Mouse (Mus musculus) brain, adult 2 months (tissue): Measurements from ENCODE around the gene Mthfd1l.
"Not testable (repeated sequence)": the region's sequence is repeated elsewhere in the genome, so short reads cannot be mapped to it uniquely, and the experiment has no call there.

ENCODE experiments used
- DNase-seq: peaks from one replicate; pipeline ENCODE4 v3.0.0; 2011; ENCODE audit warnings: low read depth, low spot score

Gene Mthfd1l

GRCm38 (mm10) chr10:4041691-4042090 is 68.8 kb downstream of the Mthfd1l start:
- DNase-seq = peak; percentile 82

DNA sequence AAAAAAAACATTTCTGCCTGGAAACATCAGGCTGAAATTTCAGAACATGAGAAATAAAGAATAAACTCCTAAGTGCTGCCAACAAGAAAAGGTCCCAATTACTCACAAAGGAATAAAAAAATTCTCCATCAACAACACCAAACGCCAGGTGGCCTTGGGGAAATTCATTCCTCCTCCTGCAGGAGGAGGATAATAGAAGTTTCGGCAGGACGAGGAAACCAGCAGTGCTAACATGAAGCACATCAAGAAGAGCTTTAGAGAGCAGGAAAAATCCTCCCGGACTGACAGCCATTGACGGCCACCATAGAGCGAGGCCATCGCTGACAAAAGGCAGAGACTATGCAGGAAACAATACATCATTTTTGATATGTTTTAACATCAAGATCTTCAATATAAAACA is 71.5 kb downstream of the Mthfd1l start:
- peak; percentile 17 for DNase-seq

DNA sequence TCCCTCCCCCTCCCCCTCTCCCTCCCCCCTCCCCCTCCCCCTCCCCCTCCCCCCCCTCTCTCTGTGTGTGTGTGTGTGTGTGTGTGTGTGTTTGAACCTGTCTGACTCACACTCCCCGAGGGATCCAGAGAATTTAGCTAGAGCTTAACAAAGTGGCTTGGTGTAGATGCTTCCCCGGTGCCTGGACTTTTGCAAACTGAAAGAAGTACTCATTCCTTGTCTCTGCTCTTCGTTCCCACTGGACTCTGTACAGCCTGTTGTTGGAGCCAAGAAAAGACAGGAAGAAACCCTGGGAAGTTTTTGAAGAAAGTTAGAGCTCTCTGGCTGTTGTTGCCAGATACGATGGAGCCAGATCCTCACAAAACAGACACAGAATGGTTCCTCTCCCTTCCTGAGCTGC is 73.6 kb downstream of the Mthfd1l start:
- DNase-seq = peak; percentile 10

DNA sequence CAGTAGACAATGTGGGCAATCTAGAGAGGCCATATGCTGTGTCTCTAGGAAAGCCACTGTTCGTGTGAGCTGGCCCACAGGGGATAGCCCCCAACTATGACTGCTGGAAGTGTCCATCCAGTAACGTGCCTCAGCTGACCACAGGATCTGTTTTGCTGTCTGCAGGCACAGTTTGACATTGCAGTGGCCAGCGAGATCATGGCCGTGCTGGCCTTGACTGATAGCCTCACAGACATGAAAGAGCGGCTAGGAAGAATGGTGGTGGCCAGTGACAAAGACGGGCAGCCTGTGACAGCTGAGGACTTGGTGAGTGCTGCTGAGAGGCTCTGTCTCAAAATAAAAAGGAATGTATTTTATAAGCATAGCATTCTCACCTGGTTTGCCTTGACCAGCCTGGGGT is 74.7 kb downstream of the Mthfd1l start:
- DNase-seq = no peak

GRCm38 (mm10) chr10:4050236-4050635 is 77.3 kb downstream of the Mthfd1l start:
- no peak for DNase-seq

GRCm38 (mm10) chr10:4052711-4053110 is 79.8 kb downstream of the Mthfd1l start:
- DNase-seq = peak; percentile 9

DNA sequence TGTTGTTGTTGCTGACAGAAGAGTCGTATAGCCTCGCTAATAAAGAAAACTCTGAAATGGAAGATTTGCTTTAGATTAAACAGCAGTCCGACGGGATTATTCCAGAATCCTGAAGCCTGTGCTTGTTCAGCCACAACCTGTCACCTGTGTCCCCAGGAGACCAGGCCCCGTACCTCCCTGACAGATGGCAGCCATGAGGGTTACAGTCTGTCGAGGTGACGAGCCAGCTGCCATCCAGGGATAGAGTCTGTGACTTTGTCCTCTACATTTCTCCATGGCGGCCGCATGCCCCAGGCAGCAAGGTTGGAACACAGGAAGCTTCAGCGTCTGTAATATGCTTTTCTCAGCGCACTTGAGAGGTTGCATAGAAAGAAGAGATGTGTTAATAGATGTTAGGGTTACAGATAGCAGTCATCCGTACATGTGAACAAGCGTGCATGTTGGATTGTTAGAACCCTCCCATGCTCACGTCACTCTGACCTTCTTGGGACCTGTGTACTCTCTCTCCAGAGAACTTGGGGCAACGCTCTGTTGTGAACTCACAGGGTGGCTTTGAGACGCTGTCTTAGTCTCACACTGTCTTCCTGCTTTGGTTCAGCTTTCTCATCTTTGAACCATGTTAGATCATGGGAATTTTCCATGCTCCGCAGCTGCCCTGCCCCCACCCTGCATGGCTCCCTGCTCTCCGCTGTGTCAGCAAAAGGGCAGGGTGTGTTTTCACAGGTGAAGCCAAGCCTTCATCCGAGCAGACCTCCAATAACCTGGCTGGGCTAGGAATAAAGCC is 80.6 kb downstream of the Mthfd1l start:
- peak; percentile 95 for DNase-seq

DNA sequence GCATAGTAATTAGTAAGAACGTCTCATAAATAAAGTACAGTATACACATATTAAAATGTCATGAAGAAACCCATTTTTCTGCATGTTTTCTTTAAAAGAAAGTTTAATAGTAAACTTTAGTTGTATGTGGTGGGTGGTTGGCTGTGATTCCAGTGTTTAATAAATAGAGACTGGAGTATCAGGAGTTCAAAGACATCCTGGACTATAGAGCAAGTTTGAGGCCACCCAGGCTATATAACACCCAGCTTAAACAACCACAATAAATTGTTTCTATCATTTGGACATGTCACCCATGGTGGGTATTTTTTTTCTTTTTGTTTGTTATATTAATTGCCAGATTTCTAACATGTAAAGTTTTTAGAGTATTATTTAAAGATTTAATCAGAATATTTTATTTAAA is 81.7 kb downstream of the Mthfd1l start:
- no peak for DNase-seq

DNA sequence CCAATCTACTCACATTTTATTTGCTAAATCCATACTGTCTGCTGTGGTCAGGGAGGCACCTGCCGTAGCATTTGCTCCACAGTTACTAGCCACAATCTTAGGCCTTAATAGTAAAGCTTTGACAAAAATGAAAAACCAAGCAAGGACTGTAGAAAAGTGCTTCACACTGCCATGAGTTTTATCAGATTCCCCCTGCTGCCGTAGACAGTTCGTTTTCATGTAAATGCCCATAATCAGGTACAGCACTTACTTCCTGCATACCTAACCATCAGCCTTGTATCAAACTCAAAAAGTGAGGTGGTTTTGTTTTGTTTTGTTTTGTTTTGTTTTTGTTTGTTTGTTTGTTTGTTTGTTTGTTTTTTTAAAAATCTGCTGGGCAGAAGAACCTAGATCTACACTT is 84.5 kb downstream of the Mthfd1l start:
- DNase-seq = no peak

- no peak for DNase-seq
Measured at GRCm38 (mm10) chr10:4057832-4058231, 84.9 kb downstream of the Mthfd1l start.

GRCm38 (mm10) chr10:4061071-4061987 is 88.4 kb downstream of the Mthfd1l start:
- DNase-seq = no peak

- DNase-seq = peak; percentile 9
Measured at GRCm38 (mm10) chr10:4063537-4063936, 90.6 kb downstream of the Mthfd1l start.

GRCm38 (mm10) chr10:4065295-4066084 is 92.6 kb downstream of the Mthfd1l start:
- peak; percentile 14 for DNase-seq

GRCm38 (mm10) chr10:4069258-4069826 is 96.4 kb downstream of the Mthfd1l start:
- DNase-seq = peak; percentile 72

DNA sequence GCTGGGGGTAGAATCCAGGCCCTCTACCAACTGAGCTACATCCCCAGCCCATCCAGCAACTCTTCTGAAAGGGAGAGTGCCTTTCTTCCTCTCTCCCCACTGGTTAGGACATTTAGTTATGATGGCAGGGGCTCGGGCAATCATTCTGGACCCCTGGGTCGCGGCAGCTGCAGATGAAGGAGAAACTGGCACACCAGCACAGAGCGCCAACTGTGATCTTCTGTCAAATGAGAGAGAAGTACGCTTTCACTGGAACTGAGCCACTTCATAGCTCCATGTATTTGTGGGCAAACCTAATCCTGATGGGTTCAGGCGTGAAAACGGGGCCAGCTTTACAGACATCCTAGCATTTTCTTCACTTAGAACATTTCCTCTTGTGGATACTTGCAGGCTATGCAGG is 97.1 kb downstream of the Mthfd1l start:
- DNase-seq = peak; percentile 67

DNA sequence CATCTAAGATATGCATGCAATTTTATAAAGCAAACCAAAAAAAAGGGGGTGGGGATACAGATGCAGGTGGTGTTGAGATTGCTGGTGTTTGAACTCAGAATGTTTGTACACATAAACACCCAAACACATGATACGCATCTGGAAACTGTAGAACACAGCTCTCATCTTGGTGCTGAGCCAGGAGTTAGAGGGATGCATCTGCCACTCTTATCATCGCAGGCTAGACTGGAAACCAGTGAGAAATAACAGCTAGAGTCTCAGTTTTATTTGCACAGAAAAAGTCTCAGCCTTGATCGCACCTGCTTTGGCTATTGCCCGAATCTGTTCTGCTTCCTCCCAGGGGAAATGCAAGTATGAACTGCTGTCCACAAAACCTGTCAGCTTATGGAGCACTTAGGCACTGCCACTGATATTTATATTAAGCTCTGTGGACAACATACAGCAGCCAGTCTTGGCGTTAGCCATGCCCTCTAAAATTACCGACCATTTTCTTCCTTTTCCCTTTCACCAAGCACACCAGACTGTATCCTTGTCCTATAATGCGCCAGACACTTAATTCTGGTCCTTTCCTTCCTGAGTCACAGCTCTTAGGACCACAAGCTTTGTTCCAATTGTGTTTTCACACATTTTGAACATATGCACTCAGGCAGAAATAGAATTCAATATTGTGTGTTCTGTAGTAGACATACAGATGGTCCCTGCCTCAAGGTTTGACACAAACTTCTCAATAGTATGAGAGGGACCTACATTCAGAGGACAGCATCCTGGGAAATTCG is 98.3 kb downstream of the Mthfd1l start:
- DNase-seq = peak; percentile 59

- DNase-seq = no peak
Measured at GRCm38 (mm10) chr10:4071845-4072345, 99.0 kb downstream of the Mthfd1l start.

DNA sequence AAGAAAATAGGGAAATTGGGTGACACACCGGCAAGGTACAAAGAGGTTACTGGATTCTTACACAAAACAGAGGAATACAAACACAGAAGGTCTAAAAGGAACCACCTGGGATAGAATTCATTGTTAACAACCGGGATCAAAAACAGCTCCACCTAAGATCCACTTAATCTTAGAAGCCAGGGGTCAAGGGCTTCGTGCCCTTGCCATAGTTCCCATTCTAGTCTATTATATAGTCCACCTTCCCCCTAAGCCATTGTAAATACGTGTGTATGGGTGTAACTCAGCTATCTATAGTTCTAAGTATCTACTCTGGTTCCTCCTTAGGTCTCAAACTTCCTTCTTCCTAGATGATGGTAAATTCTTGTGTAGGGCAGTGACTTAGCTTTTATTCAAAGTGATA is 99.6 kb downstream of the Mthfd1l start:
- DNase-seq = not testable (repeated sequence)

DNA sequence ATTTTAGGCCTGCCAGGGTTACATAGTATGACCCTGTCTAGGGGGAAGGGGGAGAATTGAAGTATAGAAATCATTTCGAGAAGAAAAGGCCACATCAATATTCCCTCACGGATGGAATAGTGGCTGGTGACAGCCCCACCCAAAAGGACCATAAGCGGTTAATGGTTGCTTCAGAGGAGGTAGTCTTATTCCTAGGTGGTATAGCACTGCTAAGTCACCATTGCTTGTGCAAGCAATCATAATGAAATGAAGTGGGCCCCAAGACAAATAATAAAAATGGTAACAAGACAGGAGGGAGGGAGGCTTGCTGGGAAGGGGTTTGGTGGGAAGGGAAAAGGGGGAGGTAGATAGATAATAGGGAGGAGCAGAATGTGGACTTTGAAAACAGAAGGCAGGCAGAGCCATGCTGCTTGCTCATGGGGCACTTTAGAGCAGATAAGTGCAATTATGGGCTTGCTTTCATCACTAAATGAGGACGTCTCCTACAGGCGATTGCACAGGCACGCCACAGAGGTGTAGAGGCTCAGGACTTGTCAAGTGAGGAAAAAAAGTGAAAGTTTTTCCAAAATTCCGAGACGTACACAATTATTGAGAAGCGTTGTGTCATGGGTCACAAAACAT is 105.4 kb downstream of the Mthfd1l start:
- no peak for DNase-seq
